Mouse (Mus musculus): ENCODE results near the gene Pank3. TPM values are rescaled to one million over a fixed set of nuclear protein-coding genes. Genes with fewer than 3 reads are reported as not detected.

Gene Pank3
- polyA plus RNA-seq, 1 experiment = 8.8 TPM

DNA sequence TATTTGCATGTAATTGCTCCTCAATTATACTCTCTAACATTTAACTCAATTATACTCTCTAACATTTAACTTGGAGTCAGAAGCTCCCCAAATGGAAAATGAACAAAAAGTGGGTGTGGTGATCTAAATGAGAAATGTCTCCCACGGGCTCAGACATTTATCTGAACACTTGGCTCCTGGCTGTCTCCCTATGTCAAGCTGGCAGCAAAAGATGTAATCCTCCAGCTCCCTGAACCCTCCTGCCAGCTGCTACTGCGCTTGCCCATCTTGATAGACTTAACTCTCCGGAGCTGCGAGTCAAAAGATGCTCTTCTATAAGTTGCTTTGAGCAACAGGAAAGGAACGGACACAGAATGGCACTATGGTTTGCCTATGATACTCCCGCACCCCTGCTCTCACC lies 24.7 kb upstream of the Pank3 start:
- 80% methylated on average over 6 of the region's 6 CpGs for WGBS
- no peak for DNase-seq
- Histone ChIP-seq H3K4me1 (ENCODE audit: control insufficient read depth, insufficient read depth, low read length) (no peaks in the 10 kb centered on the region), H3K4me3 (replicated peaks; ENCODE audit: extremely low read depth, low read depth, low read length) (no peak overlapping the region)
- no peak for TF ChIP-seq CTCF (IDR thresholded peaks at IDR 0.05; ENCODE audit: insufficient read depth, low read length)
- no peak for TF ChIP-seq POLR2A (IDR thresholded peaks at IDR 0.05; ENCODE audit: borderline replicate concordance, extremely low read depth, low read depth, low read length)

- Histone ChIP-seq H3K4me3 (replicated peaks; ENCODE audit: extremely low read depth, low read depth, low read length) (no peak overlapping the region), H3K4me1 (ENCODE audit: control insufficient read depth, insufficient read depth, low read length) (no peaks in the 10 kb centered on the region; the same call in 1 of the 2 replicates)
- 48% methylated on average over 8 of the region's 8 CpGs for WGBS
- DNase-seq = peak; percentile 61
- TF ChIP-seq POLR2A (IDR thresholded peaks at IDR 0.05; ENCODE audit: borderline replicate concordance, extremely low read depth, low read depth, low read length) = no peak
- no peak for TF ChIP-seq CTCF (IDR thresholded peaks at IDR 0.05; ENCODE audit: insufficient read depth, low read length)
Measured at GRCm38 (mm10) chr11:35750578-35750977, 18.7 kb upstream of the Pank3 start.

DNA sequence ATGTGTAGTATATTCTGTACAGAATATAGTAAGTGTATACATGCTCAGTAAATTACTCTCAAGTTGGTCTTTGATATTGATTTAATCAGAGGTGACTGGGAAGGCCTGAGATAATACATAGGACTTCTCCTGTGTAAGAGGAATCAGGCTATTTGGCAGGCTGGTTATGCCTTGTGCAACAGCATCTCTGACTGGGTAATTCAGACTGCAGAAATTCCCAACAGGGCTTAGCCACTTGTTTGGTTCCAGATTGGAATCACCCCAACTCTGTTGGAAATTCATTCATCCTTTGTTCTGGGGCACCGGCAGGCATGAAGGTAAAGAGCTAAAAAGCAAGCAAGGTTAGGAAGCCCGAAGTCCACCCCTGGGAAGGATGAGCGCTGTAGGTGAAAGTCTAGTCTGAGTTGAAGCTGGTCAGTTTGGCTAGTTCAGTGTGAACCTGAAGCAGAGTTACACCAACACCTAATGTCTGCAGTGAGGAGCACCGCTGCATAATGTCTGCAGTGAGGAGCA lies 14.3 kb upstream of the Pank3 start:
- DNase-seq = no peak
- TF ChIP-seq POLR2A (IDR thresholded peaks at IDR 0.05; ENCODE audit: borderline replicate concordance, extremely low read depth, low read depth, low read length) (no peak), CTCF (IDR thresholded peaks at IDR 0.05; ENCODE audit: insufficient read depth, low read length) (no peak)

DNA sequence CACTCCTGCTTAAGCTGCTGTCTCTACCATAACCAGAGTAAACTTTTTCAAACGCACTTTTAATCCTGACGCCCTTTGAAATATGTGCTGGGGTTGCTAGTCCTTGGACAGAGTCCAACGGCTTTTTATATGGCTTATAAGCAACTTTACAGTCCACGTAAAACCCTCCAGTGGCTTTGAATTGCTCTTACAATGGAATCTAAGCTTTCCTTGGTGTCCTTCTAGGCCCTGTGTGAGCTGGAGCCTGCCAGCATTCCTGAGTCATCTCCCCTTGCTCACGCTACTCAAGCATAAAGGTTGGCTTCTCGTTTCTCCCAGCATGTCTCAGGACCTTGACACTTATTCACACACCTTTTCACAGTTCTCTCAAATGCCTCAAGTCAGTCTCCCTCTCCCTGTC lies 13.7 kb upstream of the Pank3 start:
- TF ChIP-seq POLR2A (IDR thresholded peaks at IDR 0.05; ENCODE audit: borderline replicate concordance, extremely low read depth, low read depth, low read length) (no peak), CTCF (IDR thresholded peaks at IDR 0.05; ENCODE audit: insufficient read depth, low read length) (no peak)
- no peak for DNase-seq
- H3K4me1 ChIP-seq (ENCODE audit: control insufficient read depth, insufficient read depth, low read length) = no peaks in the 10 kb centered on the region
- H3K4me3 ChIP-seq (replicated peaks; ENCODE audit: extremely low read depth, low read depth, low read length) = no peak overlapping the region
- 50% methylated on average over 6 of the region's 6 CpGs for WGBS

More for the DNA sequence above, 14.3 kb upstream of the Pank3 start:
- H3K4me1 ChIP-seq (ENCODE audit: control insufficient read depth, insufficient read depth, low read length) = no peaks in the 10 kb centered on the region; the same call in 1 of the 2 replicates
- no peak overlapping the region for H3K4me3 ChIP-seq (replicated peaks; ENCODE audit: extremely low read depth, low read depth, low read length)
- WGBS = 91% methylated on average over 4 of the region's 4 CpGs

DNA sequence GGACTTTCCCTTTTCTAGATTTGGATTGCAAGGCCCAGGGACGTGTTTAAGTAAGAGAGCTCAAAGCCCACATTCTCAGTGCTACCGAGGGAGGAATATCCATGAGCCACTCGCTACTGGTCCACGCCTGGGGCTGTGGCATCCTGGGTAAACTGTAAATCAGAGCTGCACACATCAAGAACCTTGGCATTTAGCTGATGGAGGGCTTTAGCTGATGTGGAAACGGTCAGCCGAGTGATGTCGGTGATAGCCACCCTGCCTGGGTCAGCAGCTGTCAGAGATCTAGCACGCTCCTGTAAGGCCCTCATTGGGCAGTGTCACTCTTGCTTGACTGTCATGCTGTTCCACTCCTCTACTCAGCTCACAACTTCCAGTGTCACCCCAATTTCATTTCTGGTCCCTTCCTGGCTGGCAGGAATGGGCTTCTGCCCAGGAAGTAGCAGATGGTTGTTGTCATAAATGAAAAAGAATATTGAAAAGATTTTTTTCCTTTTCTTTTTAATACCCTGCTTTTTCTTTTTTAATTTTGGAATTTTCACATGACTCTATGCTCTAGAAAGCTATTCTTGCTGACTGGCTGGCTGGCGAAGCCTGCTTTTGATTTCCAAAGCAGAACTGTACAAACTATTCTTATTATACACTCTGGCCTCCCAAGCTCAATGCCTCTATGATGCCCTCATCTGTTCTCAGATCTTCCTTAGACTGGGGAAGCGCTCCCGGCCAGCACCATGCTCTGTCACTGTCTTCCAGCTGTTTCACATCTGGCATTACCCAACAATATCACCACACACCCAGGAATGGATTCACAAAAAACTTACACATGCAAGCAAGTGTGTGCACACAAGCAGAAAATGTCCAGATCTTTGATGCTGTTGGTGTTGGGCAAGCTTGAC lies 12.6 kb upstream of the Pank3 start:
- TF ChIP-seq CTCF (IDR thresholded peaks at IDR 0.05; ENCODE audit: insufficient read depth, low read length) (no peak), POLR2A (IDR thresholded peaks at IDR 0.05; ENCODE audit: borderline replicate concordance, extremely low read depth, low read depth, low read length) (no peak)
- 75% methylated on average over 11 of the region's 11 CpGs for WGBS
- Histone ChIP-seq H3K4me1 (ENCODE audit: control insufficient read depth, insufficient read depth, low read length) (no peaks in the 10 kb centered on the region), H3K4me3 (replicated peaks; ENCODE audit: extremely low read depth, low read depth, low read length) (no peak overlapping the region)
- no peak for DNase-seq

GRCm38 (mm10) chr11:35760001-35760626 lies 9.2 kb upstream of the Pank3 start:
- no peak for TF ChIP-seq POLR2A (IDR thresholded peaks at IDR 0.05; ENCODE audit: borderline replicate concordance, extremely low read depth, low read depth, low read length)
- no peak for TF ChIP-seq CTCF (IDR thresholded peaks at IDR 0.05; ENCODE audit: insufficient read depth, low read length)
- Histone ChIP-seq H3K4me3 (replicated peaks; ENCODE audit: extremely low read depth, low read depth, low read length) (no peak overlapping the region), H3K4me1 (ENCODE audit: control insufficient read depth, insufficient read depth, low read length) (no peaks in the 10 kb centered on the region)
- no peak for DNase-seq
- WGBS = 77% methylated on average over 7 of the region's 7 CpGs

- H3K4me3 ChIP-seq (replicated peaks; ENCODE audit: extremely low read depth, low read depth, low read length) = no peak overlapping the region
- H3K4me1 ChIP-seq (ENCODE audit: control insufficient read depth, insufficient read depth, low read length) = no peaks in the 10 kb centered on the region
- DNase-seq = no peak
- 96% methylated on average over 4 of the region's 4 CpGs for WGBS
- TF ChIP-seq CTCF (IDR thresholded peaks at IDR 0.05; ENCODE audit: insufficient read depth, low read length) = no peak
- no peak for TF ChIP-seq POLR2A (IDR thresholded peaks at IDR 0.05; ENCODE audit: borderline replicate concordance, extremely low read depth, low read depth, low read length)
Measured at GRCm38 (mm10) chr11:35760627-35761003, 8.7 kb upstream of the Pank3 start.

GRCm38 (mm10) chr11:35766845-35767244 lies 2.4 kb upstream of the Pank3 start:
- 77% methylated on average over 5 of the region's 5 CpGs for WGBS
- DNase-seq = no peak

DNA sequence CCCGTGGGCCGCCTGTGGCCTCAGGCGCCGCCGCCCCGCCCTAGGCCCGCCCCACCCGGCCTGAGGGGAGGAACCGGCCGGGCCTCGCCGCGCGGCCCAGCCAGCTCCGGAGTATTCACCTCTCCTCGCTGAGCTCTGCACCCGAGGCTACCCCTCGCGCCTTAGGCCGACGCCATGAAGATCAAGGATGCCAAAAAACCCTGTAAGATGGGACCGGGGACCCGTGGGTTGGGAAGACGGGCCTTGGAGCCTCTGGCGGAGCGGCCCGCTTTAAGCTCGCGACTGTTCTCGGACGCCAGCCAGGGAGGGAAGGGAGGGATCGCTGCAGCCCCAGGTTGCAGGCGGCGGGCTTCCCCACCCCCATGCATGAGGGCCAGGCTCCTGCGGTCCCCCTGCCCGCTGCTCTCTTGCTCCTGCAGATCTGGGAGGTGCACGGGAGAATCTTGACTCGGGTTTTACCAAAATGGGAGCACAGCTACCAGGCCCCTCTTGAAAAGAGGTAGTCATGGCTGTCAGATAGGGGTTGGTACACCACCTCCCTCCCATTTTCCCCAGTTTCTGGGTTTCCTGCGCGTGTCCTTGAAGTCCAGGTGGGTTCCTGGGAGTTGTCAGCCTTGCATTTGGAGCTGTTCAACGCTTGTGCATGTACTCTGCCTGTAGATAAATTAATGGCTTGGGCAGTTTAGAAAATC lies 608 bp downstream of the Pank3 start:
- Histone ChIP-seq H3K4me3 (replicated peaks; ENCODE audit: extremely low read depth, low read depth, low read length) (peak overlapping the region; percentile 98), H3K4me1 (ENCODE audit: control insufficient read depth, insufficient read depth, low read length) (peaks cover 5% of the 10 kb centered on the region; the same call in 1 of the 2 replicates)
- WGBS = under 1% methylated on average over 41 of the region's 41 CpGs
- peak; percentile 85 for DNase-seq
- TF ChIP-seq CTCF (IDR thresholded peaks at IDR 0.05; ENCODE audit: insufficient read depth, low read length) (no peak), POLR2A (IDR thresholded peaks at IDR 0.05; ENCODE audit: borderline replicate concordance, extremely low read depth, low read depth, low read length) (peak; percentile 55; the same call in 1 of the 2 replicates)

More at GRCm38 (mm10) chr11:35766845-35767244, 2.4 kb upstream of the Pank3 start:
- Histone ChIP-seq H3K4me1 (ENCODE audit: control insufficient read depth, insufficient read depth, low read length) (peaks cover 5% of the 10 kb centered on the region; the same call in 1 of the 2 replicates), H3K4me3 (replicated peaks; ENCODE audit: extremely low read depth, low read depth, low read length) (no peak overlapping the region)
- TF ChIP-seq CTCF (IDR thresholded peaks at IDR 0.05; ENCODE audit: insufficient read depth, low read length) = no peak
- TF ChIP-seq POLR2A (IDR thresholded peaks at IDR 0.05; ENCODE audit: borderline replicate concordance, extremely low read depth, low read depth, low read length) = no peak
